Mouse (Mus musculus) neural tube, embryonic 14.5 days (tissue): ENCODE measurements at regions not wholly inside any gene's neighbourhood (a gene's known extent, or its start where the extent isn't known, plus 50 kb on each side); places are given as distances from the start of the nearest gene placed in this dataset.

Experiments
- ATAC-seq: fragments of 200-750 bp; cut with Nextera tagmentation; 2 replicates; pipeline ENCODE4 v1.8.0; 2017; ENCODE audit warnings: low read depth, mild to moderate bottlenecking, moderate TSS enrichment, moderate library complexity
- H3K27ac ChIP-seq: fragments of 300-500 bp; sonication (generic); 2 replicates; pipeline ENCODE4 v1.5.1; 2014; ENCODE audit warnings: low read depth, mild to moderate bottlenecking, control low read depth, low read length, moderate library complexity, mixed read lengths
- H3K27me3 ChIP-seq: fragments of 300-500 bp; sonication (generic); 2 replicates; pipeline ENCODE4 v1.6.1; 2014; ENCODE audit warnings: low read length; ENCODE audit not compliant: control insufficient read depth, insufficient read depth
- H3K36me3 ChIP-seq: fragments of 300-500 bp; sonication (generic); 2 replicates; pipeline ENCODE4 v1.6.1; 2014; ENCODE audit warnings: low read length, mixed read lengths; ENCODE audit not compliant: control insufficient read depth, insufficient read depth
- H3K4me1 ChIP-seq: fragments of 300-500 bp; sonication (generic); 2 replicates; pipeline ENCODE4 v1.6.1; 2014; ENCODE audit warnings: low read length; ENCODE audit not compliant: control insufficient read depth, insufficient read depth
- H3K4me2 ChIP-seq: fragments of 300-500 bp; sonication (generic); 2 replicates; pipeline ENCODE4 v1.6.1; 2014; ENCODE audit warnings: mild to moderate bottlenecking, low read depth, low read length, control low read depth
- H3K4me3 ChIP-seq: fragments of 300-500 bp; sonication (generic); 2 replicates; pipeline ENCODE4 v1.5.1; 2014; ENCODE audit warnings: low read depth, low read length, control low read depth, mixed read lengths
- H3K9ac ChIP-seq: fragments of 300-500 bp; sonication (generic); replicated peaks from 2 replicates; pipeline ENCODE4 v1.6.1; 2014; ENCODE audit warnings: low read depth, mild to moderate bottlenecking, control low read depth, low read length, mixed read lengths
- H3K9me3 ChIP-seq: fragments of 300-500 bp; sonication (generic); 2 replicates; pipeline ENCODE4 v1.6.1; 2016; ENCODE audit warnings: low read length; ENCODE audit not compliant: control insufficient read depth
- WGBS: fragments of 180-500 bp; shearing (Covaris S2); extraction: QIAGEN DNeasy Blood & Tissue Kit; methylation state at CpG from one replicate; pipeline ENCODE4 v1.1.7; 2014; 5-methylcytosine and 5-hydroxymethylcytosine counted together

DNA sequence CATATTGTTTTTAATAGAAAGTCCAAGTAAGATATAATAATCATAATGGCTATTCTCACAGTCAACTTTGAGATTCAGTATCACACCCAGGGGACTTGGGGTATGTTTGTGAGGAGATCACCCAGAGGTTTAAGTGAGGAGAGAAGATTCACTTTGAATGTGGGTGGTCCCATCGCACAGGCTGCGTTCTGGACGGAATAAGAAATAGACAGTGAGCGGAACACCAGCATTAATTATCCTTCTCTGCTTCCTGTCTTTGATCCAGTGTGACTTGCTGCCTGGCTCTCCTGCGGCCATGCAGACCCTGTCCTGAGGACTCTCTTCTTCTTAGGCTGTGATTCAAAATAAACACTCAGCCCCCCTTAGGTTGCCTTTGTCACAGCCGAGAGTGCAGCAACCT is 60.6 kb upstream of the Kras start:
- ATAC-seq = no peak
- Histone ChIP-seq H3K9ac (no peak overlapping the region), H3K9me3 (no peaks in the 10 kb centered on the region), H3K4me1 (no peaks in the 10 kb centered on the region), H3K27me3 (no peaks in the 10 kb centered on the region), H3K27ac (no peak overlapping the region), H3K4me2 (no peak overlapping the region), H3K36me3 (no peaks in the 10 kb centered on the region), H3K4me3 (no peak overlapping the region)
- WGBS = 48% methylated on average over 6 of the region's 6 CpGs

DNA sequence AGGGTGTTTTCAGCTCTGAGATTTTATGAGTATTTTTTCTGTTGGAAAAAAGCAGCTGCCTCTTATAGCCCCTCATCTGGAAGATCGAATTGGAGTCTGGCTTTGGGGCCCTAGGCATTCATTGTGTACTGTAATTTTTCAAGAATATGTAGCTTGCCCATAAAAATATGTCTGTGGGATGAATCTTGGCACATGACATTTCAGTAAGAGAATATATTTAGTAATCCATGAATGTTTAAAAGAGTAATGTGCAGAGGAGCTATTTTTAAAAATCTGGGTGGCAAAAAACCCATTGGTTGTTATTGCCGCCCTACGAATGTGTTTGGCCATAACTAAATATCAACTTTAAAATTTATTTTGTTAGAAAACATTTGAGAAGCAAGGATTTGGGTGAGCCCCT is 59.0 kb upstream of the Kras start:
- no peaks in the 10 kb centered on the region for H3K4me1 ChIP-seq
- H3K27me3 ChIP-seq = no peaks in the 10 kb centered on the region

DNA sequence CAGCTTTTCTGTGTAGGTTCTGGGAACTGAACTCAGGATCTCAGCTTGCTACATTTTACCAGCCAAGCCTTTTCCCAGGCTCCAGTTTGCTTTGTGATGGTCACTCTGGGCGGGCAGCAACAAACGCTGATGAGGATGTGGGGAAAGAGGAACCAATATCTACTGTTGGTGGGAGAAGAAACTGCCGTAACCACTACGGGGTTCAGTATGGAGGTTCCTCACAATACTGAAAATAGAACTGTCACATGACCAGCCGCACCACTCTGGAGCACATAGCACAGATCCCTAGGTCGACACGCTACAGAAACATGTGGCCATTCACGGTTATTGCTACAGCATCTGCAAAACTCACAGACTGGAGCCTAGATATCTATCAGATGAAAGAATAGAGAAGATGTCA is 57.2 kb upstream of the Kras start:
- 95% methylated on average over 8 of the region's 8 CpGs for WGBS
- no peaks in the 10 kb centered on the region for H3K27me3 ChIP-seq

More for the DNA sequence above, 59.0 kb upstream of the Kras start:
- no peak overlapping the region for H3K4me3 ChIP-seq
- WGBS = 84% methylated on average over 3 of the region's 3 CpGs
- no peak for ATAC-seq
- no peak overlapping the region for H3K27ac ChIP-seq
- H3K36me3 ChIP-seq = no peaks in the 10 kb centered on the region
- no peak overlapping the region for H3K9ac ChIP-seq
- no peak overlapping the region for H3K4me2 ChIP-seq
- H3K9me3 ChIP-seq = no peaks in the 10 kb centered on the region

DNA sequence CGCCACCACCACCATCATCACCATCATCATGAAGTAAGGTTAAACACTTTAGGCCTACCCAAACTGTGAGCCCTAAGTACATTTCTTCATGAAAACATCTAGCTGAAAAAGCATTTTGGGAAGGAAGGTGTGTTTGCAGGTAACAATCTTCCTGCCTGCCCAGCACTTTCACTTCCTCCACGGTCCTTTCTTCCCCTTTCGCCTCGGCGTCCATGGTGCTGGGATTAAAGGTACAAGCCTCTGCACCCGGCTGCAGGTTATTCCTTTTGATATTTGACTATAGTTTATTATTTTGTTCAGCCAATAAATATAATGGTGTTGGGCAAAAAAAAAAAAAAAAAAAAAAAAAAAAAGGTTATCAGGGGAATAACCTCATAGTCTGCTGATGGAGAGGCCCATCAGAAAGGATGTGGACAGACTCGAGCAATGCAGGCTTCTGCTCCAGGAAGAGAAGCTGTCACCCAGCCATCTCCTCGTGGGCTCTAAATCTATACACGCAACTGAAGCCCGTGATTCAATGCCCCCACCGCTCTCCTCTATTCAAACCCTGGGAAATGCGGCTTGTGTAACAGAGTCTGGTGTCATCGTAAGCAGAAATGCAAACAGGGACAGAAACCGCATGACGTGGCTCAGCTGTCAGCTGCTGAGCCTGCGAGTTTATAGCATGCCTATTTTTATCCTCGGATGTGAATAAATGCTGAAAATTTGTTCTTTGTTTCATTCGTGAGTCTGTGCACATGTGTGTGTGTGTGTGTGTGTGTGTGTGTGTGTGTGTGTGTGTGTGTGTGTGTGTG is 56.5 kb upstream of the Kras start:
- Histone ChIP-seq H3K27ac (no peak overlapping the region), H3K27me3 (no peaks in the 10 kb centered on the region), H3K9me3 (no peaks in the 10 kb centered on the region), H3K36me3 (no peaks in the 10 kb centered on the region), H3K9ac (no peak overlapping the region), H3K4me1 (peaks cover 4% of the 10 kb centered on the region; the same call in 1 of the 2 replicates), H3K4me2 (no peak overlapping the region), H3K4me3 (no peak overlapping the region)
- ATAC-seq = no peak
- WGBS = 75% methylated on average over 18 of the region's 18 CpGs

More for the DNA sequence above, 57.2 kb upstream of the Kras start:
- no peak for ATAC-seq
- no peaks in the 10 kb centered on the region for H3K9me3 ChIP-seq
- H3K4me3 ChIP-seq = no peak overlapping the region
- no peak overlapping the region for H3K9ac ChIP-seq
- no peak overlapping the region for H3K4me2 ChIP-seq
- H3K36me3 ChIP-seq = no peaks in the 10 kb centered on the region
- H3K4me1 ChIP-seq = peaks cover 4% of the 10 kb centered on the region; the same call in 1 of the 2 replicates
- no peak overlapping the region for H3K27ac ChIP-seq

DNA sequence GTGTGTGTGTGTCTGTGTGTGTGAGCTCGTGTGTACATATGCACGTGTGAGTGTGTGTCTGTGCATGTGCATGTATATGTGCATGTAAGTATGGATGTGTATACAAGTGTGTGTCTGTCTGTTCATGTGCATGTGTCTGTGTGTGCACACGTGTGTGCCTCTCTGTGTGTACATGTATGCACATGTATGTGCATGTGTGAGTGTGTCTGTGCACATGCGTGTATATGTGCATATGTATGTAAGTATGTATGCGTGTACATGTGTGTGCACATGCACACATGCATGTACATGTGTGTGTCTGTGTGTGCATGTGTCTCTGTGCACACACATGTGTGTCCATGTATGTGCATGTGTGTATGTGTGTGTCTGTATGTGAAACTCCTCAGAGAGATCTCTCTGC is 55.6 kb upstream of the Kras start:
- H3K9ac ChIP-seq = no peak overlapping the region
- no peak overlapping the region for H3K27ac ChIP-seq
- 95% methylated on average over 5 of the region's 5 CpGs for WGBS
- peaks cover 4% of the 10 kb centered on the region; the same call in 1 of the 2 replicates for H3K4me1 ChIP-seq
- H3K36me3 ChIP-seq = no peaks in the 10 kb centered on the region
- H3K4me2 ChIP-seq = no peak overlapping the region
- H3K4me3 ChIP-seq = no peak overlapping the region
- no peaks in the 10 kb centered on the region for H3K9me3 ChIP-seq
- no peak for ATAC-seq
- H3K27me3 ChIP-seq = no peaks in the 10 kb centered on the region

DNA sequence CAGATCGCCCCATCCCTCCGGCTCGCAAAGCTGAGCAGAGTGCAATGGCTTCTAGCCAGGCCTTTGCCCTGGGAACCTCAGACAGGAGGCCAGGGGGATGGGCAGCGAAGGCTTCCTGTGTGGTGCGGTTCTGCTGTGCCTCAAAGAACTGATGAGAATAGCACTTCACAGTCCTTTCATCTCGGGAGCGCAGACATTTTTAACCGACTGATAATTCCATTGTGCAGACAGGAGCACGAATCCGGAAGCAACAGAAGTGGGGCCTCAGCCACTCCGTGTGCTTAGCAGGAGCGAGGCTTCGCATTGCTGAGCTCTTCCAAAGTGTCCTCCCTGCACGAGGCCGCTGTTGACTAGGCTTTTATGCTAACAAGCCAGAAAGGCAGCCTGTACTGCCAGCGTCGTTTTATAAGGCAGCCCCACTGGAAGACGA is 53.6 kb upstream of the Kras start:
- Histone ChIP-seq H3K27me3 (no peaks in the 10 kb centered on the region), H3K4me1 (peaks cover 4% of the 10 kb centered on the region; the same call in 1 of the 2 replicates), H3K4me3 (no peak overlapping the region), H3K9me3 (no peaks in the 10 kb centered on the region), H3K4me2 (peak overlapping the region; percentile 1; the same call in 1 of the 2 replicates), H3K27ac (no peak overlapping the region), H3K36me3 (no peaks in the 10 kb centered on the region), H3K9ac (no peak overlapping the region)
- ATAC-seq = peak; percentile 72; the same call in 1 of the 2 replicates
- 14% methylated on average over 18 of the region's 18 CpGs for WGBS

DNA sequence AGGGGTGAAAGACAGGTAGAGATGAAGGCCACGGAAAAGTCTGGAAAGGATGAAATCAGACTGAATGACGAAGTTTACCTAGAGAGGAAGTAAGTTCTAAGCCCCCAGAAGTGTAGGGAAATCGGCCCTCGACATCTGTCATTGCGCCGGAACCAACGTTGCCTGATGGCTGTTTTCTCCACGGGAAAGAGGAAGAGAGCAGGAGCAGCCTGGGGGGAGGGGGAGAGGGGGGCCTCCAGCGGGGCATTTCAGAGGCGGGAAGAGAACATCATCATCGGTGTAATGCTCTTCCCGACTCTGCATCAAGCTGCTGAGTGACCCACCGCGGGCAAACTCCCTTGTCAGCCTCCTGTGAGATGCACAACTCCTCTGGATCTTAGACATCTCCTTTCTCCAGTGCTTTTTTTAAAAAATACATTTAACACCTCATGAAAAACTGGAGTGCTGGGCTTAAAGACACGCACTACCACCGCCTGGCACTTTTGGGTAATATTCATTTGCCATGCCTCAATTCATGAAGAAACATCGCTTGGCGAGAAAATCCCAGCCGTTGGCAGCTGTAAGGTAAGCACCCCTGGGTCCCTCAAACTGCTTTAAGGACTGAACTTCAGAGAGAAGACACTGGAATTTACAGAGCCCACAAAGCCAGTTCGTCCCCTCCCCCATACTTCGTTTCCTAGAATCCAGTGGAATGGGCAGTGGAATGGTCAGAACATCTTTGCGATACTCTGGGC is 53.0 kb upstream of the Kras start:
- Histone ChIP-seq H3K27ac (no peak overlapping the region), H3K4me1 (peaks cover 4% of the 10 kb centered on the region; the same call in 1 of the 2 replicates), H3K4me2 (peak overlapping the region; percentile 1; the same call in 1 of the 2 replicates), H3K27me3 (no peaks in the 10 kb centered on the region), H3K9ac (no peak overlapping the region), H3K4me3 (no peak overlapping the region), H3K36me3 (no peaks in the 10 kb centered on the region), H3K9me3 (no peaks in the 10 kb centered on the region)
- WGBS = 56% methylated on average over 22 of the region's 22 CpGs
- no peak for ATAC-seq

DNA sequence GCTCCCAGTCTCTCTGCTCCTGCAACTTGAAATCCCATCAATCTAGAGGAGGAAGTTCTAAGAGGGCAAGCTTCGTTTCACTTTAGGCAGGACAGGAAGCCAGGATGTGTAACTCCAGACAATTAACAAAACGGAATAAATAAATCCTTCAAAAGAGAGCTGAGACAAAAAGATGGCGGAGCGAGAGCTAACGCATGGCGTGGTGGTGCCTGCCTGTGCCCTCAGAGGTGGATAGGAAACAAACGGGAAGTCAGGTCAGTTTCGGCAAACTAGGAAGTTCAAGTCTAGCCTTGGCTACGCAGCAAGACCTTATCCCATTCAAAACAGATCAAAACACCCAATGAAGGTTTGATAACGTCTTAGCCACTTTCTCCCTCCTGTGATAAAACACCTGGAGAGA is 52.1 kb upstream of the Kras start:
- Histone ChIP-seq H3K9ac (no peak overlapping the region), H3K27me3 (no peaks in the 10 kb centered on the region), H3K4me3 (no peak overlapping the region), H3K27ac (no peak overlapping the region), H3K4me2 (no peak overlapping the region), H3K9me3 (no peaks in the 10 kb centered on the region), H3K36me3 (no peaks in the 10 kb centered on the region), H3K4me1 (peaks cover 4% of the 10 kb centered on the region; the same call in 1 of the 2 replicates)
- 91% methylated on average over 10 of the region's 10 CpGs for WGBS
- ATAC-seq = no peak

DNA sequence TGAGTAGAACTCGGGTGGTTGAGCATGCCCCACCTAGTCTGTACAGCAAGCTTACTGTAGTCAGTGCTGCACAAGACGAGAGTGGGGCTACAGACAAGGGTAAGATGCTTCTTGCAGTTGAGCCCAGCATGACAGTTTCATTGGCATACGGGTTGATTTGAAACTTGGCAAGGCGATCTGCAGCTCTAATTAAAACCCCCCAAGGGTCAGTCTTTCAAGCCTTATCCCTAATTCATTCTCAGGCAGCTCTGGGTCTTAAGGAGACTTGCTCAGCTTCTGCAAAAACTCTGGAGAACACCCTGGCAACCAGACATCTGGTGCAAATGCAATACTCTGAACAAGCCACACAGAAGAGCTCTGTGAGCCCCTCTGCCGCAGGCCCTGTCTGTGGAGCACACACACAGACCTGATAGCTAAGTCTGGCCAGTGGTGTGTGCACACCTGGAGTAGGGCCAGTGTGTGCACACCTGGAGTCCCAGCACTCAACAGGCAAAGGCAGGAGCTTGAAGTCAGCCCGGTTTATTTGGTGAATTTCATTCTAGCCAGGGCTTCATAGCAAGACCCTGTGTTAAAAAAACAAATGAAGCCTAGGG is 50.3 kb upstream of the Kras start:
- Histone ChIP-seq H3K27me3 (no peaks in the 10 kb centered on the region), H3K4me3 (no peak overlapping the region), H3K4me1 (peaks cover 4% of the 10 kb centered on the region; the same call in 1 of the 2 replicates), H3K4me2 (no peak overlapping the region), H3K27ac (no peak overlapping the region), H3K9me3 (no peaks in the 10 kb centered on the region), H3K9ac (no peak overlapping the region), H3K36me3 (no peaks in the 10 kb centered on the region)
- 65% methylated on average over 6 of the region's 6 CpGs for WGBS
- ATAC-seq = no peak
